16 mouse cellular contexts compared by ENCODE assay signal in the genomic region with DNA sequence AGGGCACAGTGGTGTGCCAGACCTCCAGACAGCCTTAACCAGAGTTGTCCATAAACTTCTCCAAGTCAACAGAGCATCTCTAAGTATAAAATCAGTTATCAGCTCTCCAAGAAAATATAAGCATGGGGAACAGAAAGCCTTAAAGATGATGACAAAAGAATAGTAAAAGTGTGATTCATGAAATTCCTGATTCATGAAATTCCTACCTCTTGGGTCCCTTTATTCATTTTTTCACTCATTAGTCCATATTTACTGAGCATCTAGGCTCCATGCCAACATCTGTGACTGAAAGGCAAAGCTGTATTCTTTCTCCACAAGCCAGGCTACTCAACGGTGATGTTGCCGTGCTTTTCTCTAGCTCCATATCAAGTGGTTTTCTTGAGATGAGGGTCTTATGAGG.
"Had no signal": no experiment of that assay in that cellular context is flagged by ENCODE, and none has a peak within 500 bp of the region (broad histone marks: within the 10 kb centered on the region; RNA-seq: fewer than 3 reads in every experiment).

No protein-coding gene starts in this region.

- DNase-seq: cerebellum, adult 8-10 months; cerebellum, adult 9-10 months; cerebellum, adult 9-11 months; cerebellum, postnatal 10 days; cerebellum, postnatal 14 days; cerebellum, postnatal 25 days; cerebellum, postnatal 36 days; embryo, embryonic 11 days; forebrain, postnatal 0 days; gastrocnemius, adult 2 months; gastrocnemius, postnatal 10 days; gastrocnemius, postnatal 14 days; gastrocnemius, postnatal 25 days; gastrocnemius, postnatal 36 days; heart, adult 18-20 months; heart, adult 2 months had no signal
